Mouse (Mus musculus) kidney, adult 2 months (tissue): ENCODE data around the gene Psmd13.

Source experiments
- CTCF ChIP-seq: fragments of 200-500 bp; conservative IDR thresholded peaks from 2 replicates; pipeline ENCODE4 v1.5.1; 2011; ENCODE audit warnings: low read depth, mild to moderate bottlenecking, control low read depth, low read length, moderate library complexity, mixed read lengths; ENCODE audit not compliant: insufficient read depth, insufficient read length
- POLR2A ChIP-seq: fragments of 200-500 bp; IDR thresholded peaks from one replicate; pipeline ENCODE4 v1.6.1; 2011; ENCODE audit warnings: low read depth, low read length, control low read depth

DNA sequence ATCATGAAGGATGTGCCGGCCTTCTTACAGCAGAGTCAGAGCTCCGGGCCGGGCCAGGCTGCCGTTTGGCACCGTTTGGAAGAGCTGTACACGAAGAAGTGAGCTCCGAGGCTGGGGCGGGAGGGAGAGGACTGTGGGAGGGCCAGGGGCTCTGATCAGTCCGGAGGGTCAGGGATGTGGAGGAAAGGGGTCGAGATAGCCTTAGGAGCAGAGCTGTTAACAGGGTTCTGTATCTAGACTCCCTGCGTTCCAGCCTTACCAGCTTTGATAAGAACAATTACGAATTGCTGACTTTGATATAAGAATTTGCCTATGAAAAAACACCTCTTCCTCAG is 668 bp downstream of the Psmd13 start:
- TF ChIP-seq CTCF (no peak), POLR2A (no peak)
